Mouse (Mus musculus) ES-CJ7 (cell line): Measurements from ENCODE around the gene Gng12.

Experiments
- DNase-seq: peaks from one replicate; pipeline ENCODE4 v3.0.0; 2011; ENCODE audit warnings: low read depth, low spot score

Gene Gng12

DNA sequence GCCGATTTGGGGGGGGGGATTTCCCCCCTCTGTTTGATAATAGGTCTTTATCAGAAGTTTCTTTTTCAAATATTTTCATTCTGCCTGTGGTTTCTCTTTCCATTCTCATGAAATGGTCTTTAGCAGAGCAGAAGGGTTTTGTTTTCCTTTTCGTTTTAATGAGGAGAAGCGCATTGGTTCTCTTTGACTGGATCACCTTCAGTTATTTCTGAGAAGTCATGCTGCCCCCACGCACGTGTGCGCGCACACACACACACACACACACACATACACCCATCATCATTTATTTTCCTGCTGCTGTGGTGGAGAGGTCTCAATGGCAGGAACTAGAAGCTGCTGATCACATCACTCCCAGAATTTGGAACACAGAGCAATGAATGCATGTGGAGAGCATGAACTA lies 20.8 kb downstream of the Gng12 start:
- DNase-seq, result no peak

GRCm38 (mm10) chr6:66920786-66921185 lies 24.6 kb downstream of the Gng12 start:
- no peak for DNase-seq

- DNase-seq, result no peak
Measured at GRCm38 (mm10) chr6:66921755-66922154, 25.6 kb downstream of the Gng12 start.

- no peak for DNase-seq
Measured at GRCm38 (mm10) chr6:66922501-66922900, 26.3 kb downstream of the Gng12 start.

GRCm38 (mm10) chr6:66923851-66924250 lies 27.7 kb downstream of the Gng12 start:
- no peak for DNase-seq

DNA sequence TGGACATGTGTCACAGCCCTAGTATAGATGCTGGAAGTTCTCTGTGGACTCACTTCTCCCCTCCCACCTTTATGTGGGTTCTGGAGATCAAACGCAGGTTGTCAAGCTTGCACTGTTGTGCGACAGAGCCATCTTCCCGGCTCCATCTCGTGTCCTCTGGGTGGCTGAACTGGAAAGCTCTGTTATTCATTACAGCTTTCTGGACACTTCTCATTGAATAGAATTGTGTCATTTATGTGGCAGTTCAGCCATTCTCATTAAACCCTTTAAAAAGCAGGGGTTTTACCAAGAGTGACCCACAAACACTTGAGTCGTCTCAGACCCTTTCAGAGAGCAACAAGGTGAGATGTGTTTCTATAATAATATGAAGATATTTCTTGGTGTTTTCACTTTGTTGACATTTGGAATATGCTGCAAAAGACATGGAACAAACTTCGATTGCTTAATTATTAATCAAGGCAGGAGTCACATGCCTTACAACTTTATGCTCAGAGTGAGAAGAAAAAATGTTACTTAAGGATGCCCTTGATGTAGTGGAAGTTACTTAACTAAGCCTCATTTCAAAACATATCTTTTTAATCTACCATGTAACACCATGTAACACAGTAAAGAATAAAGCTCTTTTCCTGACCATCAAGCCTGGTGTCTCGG lies 28.2 kb downstream of the Gng12 start:
- DNase-seq, result no peak

DNA sequence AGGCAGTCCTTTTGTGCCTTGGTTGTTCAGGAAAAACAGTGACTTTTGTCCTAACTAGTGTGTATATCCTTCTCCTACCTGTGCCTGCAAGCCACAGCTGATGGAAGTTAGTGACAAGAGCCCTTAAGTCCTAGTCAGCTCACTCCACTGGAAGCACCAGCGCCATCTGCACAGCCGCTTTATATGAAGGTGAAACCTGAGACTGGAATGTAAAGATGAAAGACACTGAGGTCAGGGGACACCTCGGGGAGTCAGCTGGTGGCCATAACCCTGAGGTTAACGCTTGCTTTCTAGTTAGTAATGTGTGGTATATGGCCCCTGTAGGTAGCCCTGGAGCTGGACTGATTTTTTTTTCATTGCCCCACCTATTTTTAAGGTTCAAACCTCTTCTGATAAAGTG lies 30.1 kb downstream of the Gng12 start:
- DNase-seq, result no peak

GRCm38 (mm10) chr6:66928972-66929645 lies 32.9 kb downstream of the Gng12 start:
- DNase-seq, result peak; percentile 17

DNA sequence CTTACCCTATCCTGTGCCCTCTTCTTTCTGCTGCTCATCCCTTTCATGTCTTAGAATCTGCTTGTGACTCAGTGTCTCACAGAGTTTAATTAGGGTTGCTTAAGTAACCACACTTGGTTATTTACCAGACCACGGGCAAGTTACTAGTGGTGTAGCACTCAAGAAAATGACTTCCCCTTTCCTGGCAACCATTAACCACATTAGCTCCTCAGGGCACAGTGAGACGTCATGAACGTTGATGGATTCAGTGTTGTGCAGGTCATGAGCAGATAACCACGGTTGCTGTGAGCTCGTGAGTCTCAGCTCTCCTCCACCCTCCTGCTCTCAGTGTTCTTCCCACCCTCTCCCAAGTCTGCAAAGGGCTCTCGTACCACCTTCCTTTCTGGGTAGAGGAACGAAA lies 33.5 kb downstream of the Gng12 start:
- DNase-seq, result no peak

DNA sequence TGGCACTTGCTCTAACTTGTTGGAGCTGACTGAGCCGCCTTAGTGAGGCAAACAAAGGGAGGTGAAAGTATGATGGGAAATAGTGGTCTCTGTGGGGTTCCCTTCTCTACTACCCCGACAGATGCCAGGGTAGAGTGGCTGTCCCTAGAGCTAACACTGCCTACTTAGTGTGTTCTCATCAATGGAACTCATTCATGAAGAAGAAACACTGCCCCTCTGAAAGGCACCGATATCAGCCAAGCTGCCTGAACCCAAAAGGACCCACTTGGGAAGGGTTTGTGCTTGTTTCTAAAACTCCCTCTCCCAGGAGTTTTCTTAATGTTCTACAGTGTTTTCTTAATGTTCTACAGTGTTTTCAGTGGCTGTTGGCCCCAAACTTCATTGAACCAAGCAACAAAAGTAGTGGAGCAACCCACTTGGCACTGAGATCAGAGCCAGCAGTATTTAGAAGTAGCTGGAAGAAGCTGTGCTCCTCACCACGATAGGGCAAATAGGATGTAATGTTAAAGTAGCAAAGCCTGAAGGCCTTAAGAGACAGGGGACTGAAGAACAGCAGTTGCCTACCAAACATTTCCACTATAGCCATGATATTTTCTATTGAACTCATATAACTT lies 36.1 kb downstream of the Gng12 start:
- DNase-seq, result no peak

- no peak for DNase-seq
Measured at GRCm38 (mm10) chr6:66940656-66941235, 44.5 kb downstream of the Gng12 start.

- DNase-seq, result no peak
Measured at GRCm38 (mm10) chr6:66941792-66942191, 45.6 kb downstream of the Gng12 start.

DNA sequence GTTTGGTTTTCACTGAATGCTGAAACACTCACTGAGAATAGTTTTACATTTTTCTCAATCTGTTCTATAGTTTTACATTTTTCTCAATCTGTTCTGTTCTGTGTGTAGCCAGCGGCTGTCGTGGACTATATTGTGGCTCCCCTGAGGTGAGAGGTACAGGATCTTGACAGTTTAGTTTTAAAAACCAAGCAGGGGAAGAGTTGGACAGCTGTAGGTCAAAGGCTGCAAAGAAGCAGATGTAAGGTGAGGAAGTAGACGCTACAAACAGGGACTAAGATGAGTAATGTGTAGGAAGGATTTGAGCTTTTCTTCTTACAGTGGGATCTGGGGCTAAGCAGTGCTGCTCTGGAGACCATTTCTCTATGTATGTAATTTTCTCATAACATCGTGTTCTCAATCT lies 46.6 kb downstream of the Gng12 start:
- DNase-seq, result no peak

DNA sequence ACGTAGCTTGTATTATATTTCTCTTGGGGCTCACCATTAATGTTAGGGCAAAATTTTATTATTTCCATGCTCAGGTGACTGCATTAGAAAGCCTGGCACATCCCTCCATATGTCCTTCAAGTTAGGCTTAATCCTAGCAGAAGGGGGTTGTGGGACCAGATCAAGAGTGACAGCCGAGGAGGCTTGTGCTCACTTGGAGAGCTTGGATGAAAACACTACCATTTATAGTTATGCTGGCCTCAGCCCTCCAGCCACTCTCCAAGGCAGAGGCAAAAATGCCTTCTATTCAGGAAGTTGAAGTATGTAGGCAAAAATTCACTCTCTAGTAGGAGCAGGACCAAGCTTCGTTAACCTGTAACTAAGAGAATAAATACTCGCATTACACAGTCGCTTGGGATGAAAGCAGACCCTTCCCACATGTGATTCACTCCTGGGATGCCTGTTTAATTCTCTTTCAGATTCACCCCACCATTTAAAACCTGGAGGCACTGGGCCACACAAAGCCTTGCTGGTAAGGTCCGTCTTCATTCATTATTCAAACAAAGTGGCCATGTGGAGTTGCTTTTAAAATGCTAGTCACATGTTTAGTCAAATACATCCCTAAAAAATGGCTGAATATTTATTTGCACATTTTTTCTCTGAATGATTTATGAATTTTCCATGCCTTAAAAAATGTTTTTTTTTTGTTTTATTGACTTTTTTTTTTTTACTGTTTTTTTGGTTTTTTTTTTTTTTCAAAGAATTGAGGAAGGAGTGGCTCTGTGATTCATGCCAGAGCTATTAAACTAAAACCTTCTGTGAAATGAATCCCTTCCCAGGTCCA lies 47.4 kb downstream of the Gng12 start:
- DNase-seq, result no peak

DNA sequence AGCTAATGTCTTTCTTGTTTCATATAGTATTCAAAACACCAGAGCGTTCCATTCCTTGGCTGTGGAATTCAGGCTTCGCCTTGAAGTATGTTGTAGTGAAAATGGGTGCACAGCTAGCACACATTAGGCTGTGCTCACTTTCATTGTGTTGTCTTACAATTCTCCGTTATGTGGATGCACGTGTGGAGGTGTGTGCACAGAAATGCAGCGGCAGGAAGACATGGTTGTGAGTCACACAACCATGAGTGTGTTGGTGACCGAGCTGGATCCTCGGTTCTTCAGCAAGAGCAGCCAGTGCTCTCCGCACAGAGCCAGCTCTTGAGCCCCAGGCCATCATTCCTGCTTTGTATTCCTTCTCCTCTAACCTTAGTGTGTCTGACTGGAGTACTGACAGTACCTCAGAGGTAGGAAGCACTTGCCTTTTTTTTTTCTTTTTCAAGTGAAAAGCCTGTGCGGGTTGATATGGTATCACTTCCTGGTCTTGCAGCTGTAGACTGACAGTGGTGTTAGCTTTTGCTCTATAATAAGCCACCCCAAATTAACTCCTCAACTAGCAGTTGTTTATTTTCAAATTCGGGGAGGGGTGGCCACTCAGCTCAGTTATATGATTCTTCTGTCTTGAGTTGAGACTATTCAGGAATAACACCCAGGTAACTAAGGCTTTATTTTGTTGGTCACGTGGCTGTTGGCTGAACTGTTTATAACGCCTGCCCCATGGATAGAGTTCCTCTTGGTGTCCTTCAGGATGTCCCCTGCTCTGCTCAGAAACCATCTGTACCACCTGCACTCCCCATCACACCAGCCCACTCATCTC lies 48.2 kb downstream of the Gng12 start:
- no peak for DNase-seq

DNA sequence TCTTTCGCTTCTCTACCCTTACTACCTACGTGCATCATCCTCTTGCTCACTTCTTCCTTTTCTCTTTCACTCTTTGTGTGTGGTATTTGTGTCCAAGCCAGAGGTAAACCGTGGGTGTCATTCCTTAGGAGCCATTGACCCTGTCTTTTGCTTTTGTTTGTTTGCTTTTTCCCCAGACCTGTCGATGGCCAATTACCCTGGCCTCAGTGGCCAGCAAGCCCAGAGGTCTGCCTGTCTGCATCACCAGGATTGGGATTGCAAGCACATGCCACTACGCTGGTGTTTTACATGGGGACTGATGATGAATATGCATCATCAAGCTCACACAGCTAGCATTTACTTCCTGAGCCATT lies 48.8 kb downstream of the Gng12 start:
- DNase-seq, result no peak

DNA sequence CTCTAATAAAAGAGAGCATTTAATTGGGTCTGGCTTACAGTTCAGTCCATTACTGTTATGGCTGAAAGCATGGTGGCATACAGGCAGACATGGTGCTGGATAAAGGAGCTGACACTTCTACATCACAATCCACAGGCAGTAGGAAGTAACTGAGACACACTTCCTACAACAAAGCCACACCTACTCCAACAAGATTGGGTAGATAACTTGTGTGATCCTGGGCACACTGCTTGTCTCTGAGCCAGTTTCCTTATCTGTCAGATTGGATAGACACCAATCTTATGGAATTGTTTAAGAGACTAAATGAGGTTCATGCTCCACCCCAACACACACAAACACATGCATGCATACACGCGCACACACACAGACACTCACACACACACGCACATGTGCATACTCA lies 51.9 kb downstream of the Gng12 start:
- DNase-seq, result no peak

GRCm38 (mm10) chr6:66948848-66949247 lies 52.7 kb downstream of the Gng12 start:
- DNase-seq, result no peak

- DNase-seq, result no peak
Measured at GRCm38 (mm10) chr6:66951726-66952418, 55.7 kb downstream of the Gng12 start.

DNA sequence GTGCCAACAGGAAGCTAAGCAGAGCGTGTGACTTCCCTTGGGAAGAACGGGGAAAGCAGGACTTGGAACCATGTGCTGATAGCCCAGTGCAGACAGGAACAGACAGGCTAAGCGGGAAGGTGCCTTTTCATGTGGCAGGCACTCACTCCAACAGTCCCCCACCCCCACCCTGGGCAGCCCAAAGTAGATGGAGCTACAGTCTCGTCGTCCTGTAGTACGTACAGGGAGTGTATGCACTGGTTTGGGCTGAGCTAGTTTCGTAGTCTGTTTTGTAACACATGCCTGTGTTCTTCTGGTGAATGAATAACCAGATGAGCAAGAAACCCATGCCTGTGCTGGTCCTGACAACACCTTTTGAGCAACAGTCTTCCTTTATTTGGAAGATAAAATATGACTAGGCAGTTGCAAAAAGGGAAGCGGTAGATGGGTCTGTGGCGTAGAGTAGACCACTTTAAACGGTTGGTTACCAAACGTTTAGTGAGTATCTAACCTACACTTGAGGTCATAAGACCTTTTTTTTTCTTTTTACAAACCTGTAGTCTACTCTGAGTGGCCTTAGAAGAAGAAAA lies 57.8 kb downstream of the Gng12 start:
- no peak for DNase-seq
